Mouse (Mus musculus): ENCODE measurements around the gene Hist1h2bf. TPM values are rescaled to one million over a fixed set of nuclear protein-coding genes. Genes with fewer than 3 reads are reported as not detected.
A peak's percentile ranks its signal among the peaks of the same experiment; 100 is the strongest.

Gene Hist1h2bf
- polyA plus RNA-seq, 1 experiment from 2014 or later = 1.1 TPM

GRCm38 (mm10) chr13:23530901-23531875, 42.8 kb downstream of the Hist1h2bf start, which contains the start of gene Hist1h4h:
Hist1h4h (plus strand) TSS chr13:23531050.
- peak within 1 kb of the TSS; percentile 95 for H3K27ac ChIP-seq
- H3K4me3 ChIP-seq = peak within 1 kb of the TSS; percentile 67
- DNase-seq (ENCODE audit: low spot score) = peak; percentile 98
- no peaks in the 10 kb centered on the region for H3K36me3 ChIP-seq
- H3K27me3 ChIP-seq (ENCODE audit: insufficient read depth, poor library complexity, severe bottlenecking) = no peaks in the 10 kb centered on the region
- no peaks in the 10 kb centered on the region for H3K9me3 ChIP-seq
- peaks cover 21% of the 10 kb centered on the region for H3K4me1 ChIP-seq
- WGBS = under 1% methylated on average over 63 of the region's 70 CpGs

GRCm38 (mm10) chr13:23530181-23530900, 43.7 kb downstream of the Hist1h2bf start:
- no peak for DNase-seq (ENCODE audit: low spot score)
- WGBS = under 1% methylated on average over 20 of the region's 20 CpGs
- Histone ChIP-seq H3K9me3 (no peaks in the 10 kb centered on the region), H3K27ac (peak overlapping the region; percentile 95), H3K4me3 (peak overlapping the region; percentile 67), H3K27me3 (ENCODE audit: insufficient read depth, poor library complexity, severe bottlenecking) (no peaks in the 10 kb centered on the region), H3K36me3 (no peaks in the 10 kb centered on the region), H3K4me1 (peaks cover 20% of the 10 kb centered on the region)

DNA sequence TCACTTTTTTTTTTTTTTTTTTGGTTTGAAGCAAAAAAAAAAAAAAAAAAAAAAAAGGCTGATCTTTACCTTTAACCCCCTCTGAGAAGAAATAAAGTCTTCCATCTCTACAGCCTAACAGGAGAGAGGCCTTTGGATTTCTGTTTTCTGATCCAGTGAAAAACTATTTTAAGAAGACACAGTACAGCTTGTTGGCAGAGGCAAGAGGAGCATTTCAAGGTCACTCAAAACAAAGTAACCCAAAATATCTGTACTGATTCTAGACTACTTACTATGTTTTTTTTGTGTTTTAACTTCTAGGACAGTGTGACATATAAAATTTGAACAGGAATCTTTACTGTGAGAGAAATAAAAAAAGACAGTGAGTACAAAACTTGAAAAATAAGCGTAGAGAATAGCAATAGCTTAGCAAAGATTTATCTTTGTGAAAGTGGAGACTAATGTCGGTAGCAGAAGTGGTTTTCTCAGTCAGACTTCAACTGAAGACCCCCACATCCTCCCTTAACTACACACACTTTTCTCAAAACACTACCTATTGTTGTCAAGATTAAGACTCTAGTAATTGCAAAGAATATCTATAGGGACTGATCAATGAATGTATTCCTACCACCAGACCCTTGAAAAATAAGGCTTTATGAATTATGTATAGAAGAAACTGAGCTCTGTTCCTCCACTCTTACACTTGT, 44.4 kb downstream of the Hist1h2bf start:
- Histone ChIP-seq H3K4me1 (peaks cover 18% of the 10 kb centered on the region), H3K9me3 (no peaks in the 10 kb centered on the region), H3K27me3 (ENCODE audit: insufficient read depth, poor library complexity, severe bottlenecking) (no peaks in the 10 kb centered on the region), H3K27ac (peak overlapping the region; percentile 95), H3K36me3 (no peaks in the 10 kb centered on the region), H3K4me3 (peak overlapping the region; percentile 67)
- no peak for DNase-seq (ENCODE audit: low spot score)
- 32% methylated on average over 2 of the region's 2 CpGs for WGBS

DNA sequence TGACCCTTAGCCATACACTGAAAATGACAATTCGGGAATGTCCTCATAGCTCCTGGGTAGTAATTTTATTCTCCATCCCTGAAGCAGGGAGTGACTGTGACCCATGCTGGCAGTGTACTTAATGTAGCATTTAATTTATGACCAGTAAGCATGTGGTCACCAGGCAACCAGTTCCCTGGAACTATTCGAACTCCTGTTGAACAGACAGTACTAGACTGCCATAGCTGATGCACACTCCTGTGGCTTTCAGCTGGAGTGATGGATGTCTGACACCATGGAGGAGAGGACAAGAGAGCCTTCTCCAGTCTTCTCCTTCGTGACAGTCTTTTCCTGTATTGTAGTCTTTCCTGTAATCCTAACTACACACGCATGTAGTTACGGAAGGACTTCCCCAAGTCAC, 45.0 kb downstream of the Hist1h2bf start:
- H3K27me3 ChIP-seq (ENCODE audit: insufficient read depth, poor library complexity, severe bottlenecking) = no peaks in the 10 kb centered on the region
- DNase-seq (ENCODE audit: low spot score) = no peak
- H3K36me3 ChIP-seq = no peaks in the 10 kb centered on the region
- H3K4me3 ChIP-seq = peak overlapping the region; percentile 18; the same call in 1 of the 2 replicates
- peak overlapping the region; percentile 59; the same call in 1 of the 2 replicates for H3K27ac ChIP-seq
- peaks cover 15% of the 10 kb centered on the region for H3K4me1 ChIP-seq
- H3K9me3 ChIP-seq = no peaks in the 10 kb centered on the region
- 88% methylated on average over 5 of the region's 5 CpGs for WGBS

- H3K27ac ChIP-seq = peak overlapping the region; percentile 72; the same call in 1 of the 2 replicates
- peak overlapping the region; percentile 59 for H3K4me3 ChIP-seq
- H3K27me3 ChIP-seq (ENCODE audit: insufficient read depth, poor library complexity, severe bottlenecking) = no peaks in the 10 kb centered on the region
- peak; percentile 91 for DNase-seq (ENCODE audit: low spot score)
- no peaks in the 10 kb centered on the region for H3K9me3 ChIP-seq
- H3K36me3 ChIP-seq = no peaks in the 10 kb centered on the region
- peaks cover 3% of the 10 kb centered on the region; the same call in 1 of the 2 replicates for H3K4me1 ChIP-seq
- WGBS = under 1% methylated on average over 17 of the region's 17 CpGs
Observed at GRCm38 (mm10) chr13:23526312-23526711, 47.7 kb downstream of the Hist1h2bf start.

- Histone ChIP-seq H3K36me3 (no peaks in the 10 kb centered on the region), H3K27ac (no peak overlapping the region), H3K4me1 (peaks cover 3% of the 10 kb centered on the region; the same call in 1 of the 2 replicates), H3K27me3 (ENCODE audit: insufficient read depth, poor library complexity, severe bottlenecking) (no peaks in the 10 kb centered on the region), H3K9me3 (no peaks in the 10 kb centered on the region), H3K4me3 (peak overlapping the region; percentile 59)
- no peak for DNase-seq (ENCODE audit: low spot score)
- under 1% methylated on average over 10 of the region's 10 CpGs for WGBS
Observed at GRCm38 (mm10) chr13:23525901-23526300, 48.1 kb downstream of the Hist1h2bf start.

DNA sequence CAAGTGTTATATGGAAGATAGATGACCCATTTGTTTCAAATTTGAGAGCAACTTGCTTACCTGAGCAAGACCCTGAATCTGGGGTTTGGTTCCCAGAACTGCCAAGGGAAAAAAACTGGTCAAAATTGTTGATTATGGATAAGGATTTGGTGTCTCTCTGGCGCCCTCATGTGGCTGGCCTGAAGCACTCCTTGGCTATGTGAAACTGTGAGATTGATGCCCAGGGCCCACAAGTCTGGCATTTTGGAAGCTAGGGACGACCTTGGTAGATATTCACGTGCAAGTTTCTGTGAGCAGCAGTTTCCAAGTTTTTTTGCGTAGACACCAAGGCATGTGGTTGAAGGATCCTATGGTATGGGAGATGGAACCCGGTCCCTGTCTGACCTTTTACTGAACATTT, 49.3 kb downstream of the Hist1h2bf start:
- WGBS = 11% methylated on average over 5 of the region's 5 CpGs
- peak overlapping the region; percentile 18; the same call in 1 of the 2 replicates for H3K4me3 ChIP-seq

DNA sequence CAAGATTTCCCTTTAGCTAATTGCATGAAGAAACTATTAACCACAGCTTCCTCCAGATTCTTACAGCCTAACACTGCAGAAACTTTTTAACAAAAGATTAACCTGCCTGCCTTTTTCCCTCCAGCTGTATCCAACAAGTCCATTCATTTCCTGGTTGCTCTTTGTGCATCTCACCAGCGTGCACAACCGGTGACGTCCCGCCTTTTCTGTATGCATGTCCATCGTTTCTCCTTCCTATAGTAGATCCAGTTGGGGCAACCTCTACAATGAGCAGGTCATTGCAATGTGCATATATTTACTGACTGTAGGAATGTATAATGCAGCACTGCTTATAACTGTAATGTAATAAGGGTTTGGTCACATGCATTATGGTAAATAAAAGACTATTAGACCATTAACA, 50.0 kb downstream of the Hist1h2bf start:
- no peak overlapping the region for H3K27ac ChIP-seq
- H3K36me3 ChIP-seq = no peaks in the 10 kb centered on the region
- H3K4me3 ChIP-seq = no peak overlapping the region
- peaks cover 1% of the 10 kb centered on the region; the same call in 1 of the 2 replicates for H3K4me1 ChIP-seq
- 61% methylated on average over 5 of the region's 5 CpGs for WGBS
- H3K9me3 ChIP-seq = no peaks in the 10 kb centered on the region
- no peak for DNase-seq (ENCODE audit: low spot score)
- no peaks in the 10 kb centered on the region for H3K27me3 ChIP-seq (ENCODE audit: insufficient read depth, poor library complexity, severe bottlenecking)

More for the DNA sequence above, 49.3 kb downstream of the Hist1h2bf start:
- Histone ChIP-seq H3K36me3 (no peaks in the 10 kb centered on the region), H3K9me3 (no peaks in the 10 kb centered on the region), H3K4me1 (peaks cover 3% of the 10 kb centered on the region; the same call in 1 of the 2 replicates), H3K27ac (no peak overlapping the region), H3K27me3 (ENCODE audit: insufficient read depth, poor library complexity, severe bottlenecking) (no peaks in the 10 kb centered on the region)
- DNase-seq (ENCODE audit: low spot score) = peak; percentile 91

Small RNA genes lying within 50 kb of the gene (microRNA-seq; reads per million reads assigned to microRNA genes)
- gene Gm44297 = not detected
- not detected for gene Gm44359
- not detected for gene Gm44394

Other genes with a start within 250 kb of the Hist1h2bf start
- 39.0 and 42.2 TPM in 2 replicates for gene Zfp322a, start 205.0 kb downstream of the Hist1h2bf start, polyA plus RNA-seq (2016; fragmentation: Nextera tagmentation; extraction: Ambion mirVana)
- gene Abt1, start 150.3 kb downstream of the Hist1h2bf start, polyA plus RNA-seq (2016; fragmentation: Nextera tagmentation; extraction: Ambion mirVana) = 10.1 and 13.0 TPM in 2 replicates
- 0.04 and 0.96 TPM in 2 replicates for gene Btn1a1, start 108.3 kb downstream of the Hist1h2bf start, polyA plus RNA-seq (2016; fragmentation: Nextera tagmentation; extraction: Ambion mirVana)
- 0.30 and 0.75 TPM in 2 replicates for gene Btn2a2, start 85.3 kb downstream of the Hist1h2bf start, polyA plus RNA-seq (2016; fragmentation: Nextera tagmentation; extraction: Ambion mirVana)
- gene Hist1h4h, start 43.1 kb downstream of the Hist1h2bf start, polyA plus RNA-seq (2016; fragmentation: Nextera tagmentation; extraction: Ambion mirVana) = 2.5 and 2.8 TPM in 2 replicates
- 1.7 and 4.9 TPM in 2 replicates for gene Hist1h2af, start 40.3 kb downstream of the Hist1h2bf start, polyA plus RNA-seq (2016; fragmentation: Nextera tagmentation; extraction: Ambion mirVana)
- 3.2 and 3.5 TPM in 2 replicates for gene Hist1h3g, start 38.8 kb downstream of the Hist1h2bf start, polyA plus RNA-seq (2016; fragmentation: Nextera tagmentation; extraction: Ambion mirVana)
- gene Hist1h2bh, start 30.8 kb downstream of the Hist1h2bf start, polyA plus RNA-seq (2016; fragmentation: Nextera tagmentation; extraction: Ambion mirVana) = 0.22 and 0.73 TPM in 2 replicates
- gene Hist1h3f, start 30.1 kb downstream of the Hist1h2bf start, polyA plus RNA-seq (2016; fragmentation: Nextera tagmentation; extraction: Ambion mirVana) = 0.31 and 0.99 TPM in 2 replicates
- gene Hist1h4f, start 22.5 kb downstream of the Hist1h2bf start, polyA plus RNA-seq (2016; fragmentation: Nextera tagmentation; extraction: Ambion mirVana) = 0.51 TPM in 1 of 2 replicates, not detected in the other
- 0.17 and 0.36 TPM in 2 replicates for gene Hist1h1d, start 20.9 kb downstream of the Hist1h2bf start, polyA plus RNA-seq (2016; fragmentation: Nextera tagmentation; extraction: Ambion mirVana)
- gene Hist1h3e, start 11.8 kb downstream of the Hist1h2bf start, polyA plus RNA-seq (2016; fragmentation: Nextera tagmentation; extraction: Ambion mirVana) = 3.0 and 3.5 TPM in 2 replicates
- gene Hist1h2ae, start 3.0 kb downstream of the Hist1h2bf start, polyA plus RNA-seq (2016; fragmentation: Nextera tagmentation; extraction: Ambion mirVana) = 39.9 and 49.4 TPM in 2 replicates
- 2.8 and 4.8 TPM in 2 replicates for gene Hist1h2bg, start 2.8 kb downstream of the Hist1h2bf start, polyA plus RNA-seq (2016; fragmentation: Nextera tagmentation; extraction: Ambion mirVana)
- gene Hist1h2ad, start 185 bp upstream of the Hist1h2bf start, polyA plus RNA-seq (2016; fragmentation: Nextera tagmentation; extraction: Ambion mirVana) = 0.54 and 1.1 TPM in 2 replicates
- 1.4 and 5.3 TPM in 2 replicates for gene Hist1h3d, start 1.6 kb upstream of the Hist1h2bf start, polyA plus RNA-seq (2016; fragmentation: Nextera tagmentation; extraction: Ambion mirVana)
- gene Hist1h4d, start 7.4 kb upstream of the Hist1h2bf start, polyA plus RNA-seq (2016; fragmentation: Nextera tagmentation; extraction: Ambion mirVana) = 41.9 and 60.3 TPM in 2 replicates
- gene Hist1h2be, start 46.9 kb upstream of the Hist1h2bf start, polyA plus RNA-seq (2016; fragmentation: Nextera tagmentation; extraction: Ambion mirVana) = 1.2 and 1.9 TPM in 2 replicates
- 9.5 and 11.1 TPM in 2 replicates for gene Hist1h1e, start 48.4 kb upstream of the Hist1h2bf start, polyA plus RNA-seq (2016; fragmentation: Nextera tagmentation; extraction: Ambion mirVana)
- 0.63 and 0.84 TPM in 2 replicates for gene Hist1h2ac, start 109.8 kb upstream of the Hist1h2bf start, polyA plus RNA-seq (2016; fragmentation: Nextera tagmentation; extraction: Ambion mirVana)
- 24.3 and 29.4 TPM in 2 replicates for gene Hist1h2bc, start 110.0 kb upstream of the Hist1h2bf start, polyA plus RNA-seq (2016; fragmentation: Nextera tagmentation; extraction: Ambion mirVana)
- gene Hist1h1t, start 121.6 kb upstream of the Hist1h2bf start, polyA plus RNA-seq (2016; fragmentation: Nextera tagmentation; extraction: Ambion mirVana) = 0.24 TPM in 1 of 2 replicates, not detected in the other
- gene Hist1h4c, start 124.3 kb upstream of the Hist1h2bf start, polyA plus RNA-seq (2016; fragmentation: Nextera tagmentation; extraction: Ambion mirVana) = 3.2 and 3.3 TPM in 2 replicates
- gene Hfe, start 136.7 kb upstream of the Hist1h2bf start, polyA plus RNA-seq (2016; fragmentation: Nextera tagmentation; extraction: Ambion mirVana) = 5.2 and 8.3 TPM in 2 replicates
- gene Hist1h1c, start 164.6 kb upstream of the Hist1h2bf start, polyA plus RNA-seq (2016; fragmentation: Nextera tagmentation; extraction: Ambion mirVana) = 17.2 TPM in 2 replicates
- 4.2 and 4.4 TPM in 2 replicates for gene Hist1h3c, start 171.4 kb upstream of the Hist1h2bf start, polyA plus RNA-seq (2016; fragmentation: Nextera tagmentation; extraction: Ambion mirVana)
- 1.4 and 2.9 TPM in 2 replicates for gene Hist1h2bb, start 172.5 kb upstream of the Hist1h2bf start, polyA plus RNA-seq (2016; fragmentation: Nextera tagmentation; extraction: Ambion mirVana)
- 16.1 and 23.3 TPM in 2 replicates for gene Hist1h2ab, start 176.9 kb upstream of the Hist1h2bf start, polyA plus RNA-seq (2016; fragmentation: Nextera tagmentation; extraction: Ambion mirVana)
- 2.6 and 3.2 TPM in 2 replicates for gene Hist1h3b, start 178.1 kb upstream of the Hist1h2bf start, polyA plus RNA-seq (2016; fragmentation: Nextera tagmentation; extraction: Ambion mirVana)
- 3.4 and 4.4 TPM in 2 replicates for gene Hist1h4b, start 182.8 kb upstream of the Hist1h2bf start, polyA plus RNA-seq (2016; fragmentation: Nextera tagmentation; extraction: Ambion mirVana)
- gene Hist1h4a, start 187.0 kb upstream of the Hist1h2bf start, polyA plus RNA-seq (2016; fragmentation: Nextera tagmentation; extraction: Ambion mirVana) = 0.28 TPM in 1 of 2 replicates, not detected in the other
- gene Hist1h3a, start 188.2 kb upstream of the Hist1h2bf start, polyA plus RNA-seq (2016; fragmentation: Nextera tagmentation; extraction: Ambion mirVana) = 2.0 and 3.2 TPM in 2 replicates
- gene Hist1h1a, start 189.5 kb upstream of the Hist1h2bf start, polyA plus RNA-seq (2016; fragmentation: Nextera tagmentation; extraction: Ambion mirVana) = 1.2 and 1.4 TPM in 2 replicates
- gene Trim38, start 195.7 kb upstream of the Hist1h2bf start, polyA plus RNA-seq (2016; fragmentation: Nextera tagmentation; extraction: Ambion mirVana) = 0.14 TPM in 1 of 2 replicates, not detected in the other
- gene Slc17a2, start 232.8 kb upstream of the Hist1h2bf start, polyA plus RNA-seq (2016; fragmentation: Nextera tagmentation; extraction: Ambion mirVana) = 0.09 TPM in 1 of 2 replicates, not detected in the other

Measured in heart, embryonic 10.5 days (tissue).